Mouse (Mus musculus) heart, adult 2 months (tissue): ENCODE measurements around the gene Meis2. TPM values are rescaled to one million over a fixed set of nuclear protein-coding genes. Genes with fewer than 3 reads are reported as not detected.

Experiments
- DNase-seq, 2 experiments: peaks; one replicate each; pipeline ENCODE4 v3.0.0; 2021
- H3K27ac ChIP-seq: fragments of 200-600 bp; 2 replicates; pipeline ENCODE4 v1.8.1; 2022
- H3K27me3 ChIP-seq: fragments of 200-500 bp; 2 replicates; pipeline ENCODE4 v1.6.1; 2012; ENCODE audit warnings: mild to moderate bottlenecking, low read length, inconsistent platforms, mixed read lengths; ENCODE audit not compliant: control insufficient read depth, insufficient read depth
- H3K36me3 ChIP-seq: fragments of 200-500 bp; 2 replicates; pipeline ENCODE4 v1.6.1; 2012; ENCODE audit warnings: low read length, inconsistent platforms; ENCODE audit not compliant: control insufficient read depth, insufficient read depth
- H3K4me1 ChIP-seq: fragments of 200-500 bp; 2 replicates; pipeline ENCODE4 v1.6.1; 2011; ENCODE audit warnings: low read length; ENCODE audit not compliant: control insufficient read depth, insufficient read depth
- H3K4me3 ChIP-seq: fragments of 200-600 bp; 2 replicates; pipeline ENCODE4 v1.8.1; 2022
- H3K79me2 ChIP-seq: fragments of 200-500 bp; replicated peaks from 2 replicates; pipeline ENCODE4 v1.6.1; 2012; ENCODE audit warnings: mild to moderate bottlenecking, inconsistent platforms, low read length, moderate library complexity, mixed read lengths; ENCODE audit not compliant: control insufficient read depth, insufficient read depth
- H3K9ac ChIP-seq: fragments of 200-500 bp; 2 replicates; pipeline ENCODE4 v1.6.1; 2012; ENCODE audit warnings: low read depth, mild to moderate bottlenecking, control low read depth, inconsistent platforms, low read length, mixed read lengths
- CTCF ChIP-seq: fragments of 200-600 bp; IDR thresholded peaks from 2 replicates; pipeline ENCODE4 v1.8.1; 2022; ENCODE audit warnings: antibody characterized with exemption, mild to moderate bottlenecking, moderate library complexity
- EP300 ChIP-seq: fragments of 200-500 bp; IDR thresholded peaks from 2 replicates; pipeline ENCODE4 v1.6.1; 2011; ENCODE audit warnings: low read depth, low read length, control low read depth; ENCODE audit not compliant: insufficient read depth
- POLR2A ChIP-seq: fragments of 200-500 bp; IDR thresholded peaks from 2 replicates; pipeline ENCODE4 v1.6.1; 2011; ENCODE audit warnings: mild to moderate bottlenecking, low read depth, low read length, control low read depth; ENCODE audit not compliant: insufficient read depth
- WGBS: fragments of 180-500 bp; shearing (Covaris S2); methylation state at CpG from one replicate; pipeline ENCODE4 v1.1.7; 2018; 5-methylcytosine and 5-hydroxymethylcytosine counted together
- intact Hi-C: fragments of 180-260 bp; cut with DNase I; formaldehyde crosslinking; loops from one replicate; pipeline ENCODE4 v1.15.1; 2025
- polyA plus RNA-seq: library from polyadenylated mRNA; depleted of rRNA; stranded (reverse); fragments of >200 nt; gene quantifications from 2 replicates; pipeline ENCODE4 v1.2.3, GENCODE M21; 2012
- total RNA-seq, 2 experiments: library from RNA; stranded (reverse); gene quantifications; 2 replicates each; pipeline ENCODE4 v1.2.3; 2021

Gene Meis2
- total and polyA plus RNA-seq, 3 experiments: 16.9 to 30.4 (median 24.9) TPM

GRCm38 (mm10) chr2:115836034-115836433, 229.6 kb downstream of the Meis2 start:
- Histone ChIP-seq H3K27ac (no peak overlapping the region), H3K4me1 (no peaks in the 10 kb centered on the region), H3K79me2 (no peaks in the 10 kb centered on the region), H3K4me3 (no peak overlapping the region), H3K9ac (no peak overlapping the region), H3K36me3 (no peaks in the 10 kb centered on the region), H3K27me3 (no peaks in the 10 kb centered on the region)
- TF ChIP-seq POLR2A (no peak), EP300 (no peak), CTCF (no peak)
- DNase-seq: no peak
- WGBS: 59% methylated on average over 2 of the region's 2 CpGs
- intact Hi-C loops: no loop called here

DNA sequence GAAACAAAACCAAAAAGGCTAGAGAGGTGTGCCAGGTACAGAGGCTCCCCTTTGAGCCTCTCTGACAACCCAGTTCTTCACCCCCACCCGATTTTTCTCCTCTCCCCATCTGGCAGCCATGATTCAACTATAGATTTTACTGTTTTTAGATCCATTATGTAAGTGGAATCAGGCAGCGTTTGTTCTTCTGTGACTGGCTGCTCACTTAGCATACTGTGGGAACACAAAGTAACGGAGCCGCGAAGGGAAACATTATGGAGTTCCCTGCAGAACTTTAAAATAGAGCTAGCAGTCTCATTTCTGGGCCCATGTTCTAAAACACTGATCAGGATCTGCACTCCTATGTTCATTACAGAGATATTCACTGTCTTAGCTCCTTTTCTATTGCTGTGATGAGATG, 243.3 kb downstream of the Meis2 start:
- no peaks in the 10 kb centered on the region for H3K79me2 ChIP-seq
- 87% methylated on average over 5 of the region's 5 CpGs for WGBS
- DNase-seq: no peak
- no peaks in the 10 kb centered on the region for H3K4me1 ChIP-seq
- H3K36me3 ChIP-seq: no peaks in the 10 kb centered on the region
- intact Hi-C loops: no loop called here
- no peaks in the 10 kb centered on the region for H3K27me3 ChIP-seq
- H3K27ac ChIP-seq: no peak overlapping the region
- H3K4me3 ChIP-seq: no peak overlapping the region
- TF ChIP-seq CTCF (no peak), EP300 (no peak), POLR2A (no peak)
- H3K9ac ChIP-seq: no peak overlapping the region

DNA sequence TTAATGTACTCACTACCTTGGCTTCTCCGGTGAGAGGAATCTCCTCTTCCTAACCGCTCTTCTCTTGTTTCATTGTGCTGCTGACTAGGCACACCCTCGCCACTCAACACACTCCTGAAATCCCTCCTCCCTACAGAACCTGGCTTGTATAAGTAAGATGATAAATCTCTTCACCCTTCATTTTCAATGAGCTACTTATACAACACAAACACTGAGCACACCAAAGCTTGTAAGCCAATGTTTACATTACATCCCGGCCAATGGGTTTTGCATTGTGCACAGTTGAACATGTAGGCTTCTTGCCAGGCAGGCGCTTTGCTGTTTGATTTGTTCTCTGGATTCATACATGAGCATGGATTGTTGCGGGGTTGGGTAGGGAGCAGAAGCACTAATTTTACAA, 247.7 kb downstream of the Meis2 start:
- H3K36me3 ChIP-seq: no peaks in the 10 kb centered on the region
- no peak overlapping the region for H3K9ac ChIP-seq
- 89% methylated on average over 6 of the region's 6 CpGs for WGBS
- no peak overlapping the region for H3K27ac ChIP-seq
- no peak for DNase-seq
- H3K27me3 ChIP-seq: no peaks in the 10 kb centered on the region
- no peaks in the 10 kb centered on the region for H3K79me2 ChIP-seq
- intact Hi-C loops: no loop called here
- TF ChIP-seq CTCF: no peak
- no peak for TF ChIP-seq EP300
- no peak for TF ChIP-seq POLR2A
- no peak overlapping the region for H3K4me3 ChIP-seq
- H3K4me1 ChIP-seq: no peaks in the 10 kb centered on the region

GRCm38 (mm10) chr2:115813721-115814120, 251.9 kb downstream of the Meis2 start:
- no peak overlapping the region for H3K4me3 ChIP-seq
- intact Hi-C loops: no loop called here
- H3K9ac ChIP-seq: no peak overlapping the region
- H3K4me1 ChIP-seq: no peaks in the 10 kb centered on the region
- no peak overlapping the region for H3K27ac ChIP-seq
- no peaks in the 10 kb centered on the region for H3K79me2 ChIP-seq
- H3K36me3 ChIP-seq: no peaks in the 10 kb centered on the region
- H3K27me3 ChIP-seq: no peaks in the 10 kb centered on the region
- DNase-seq: no peak
- 60% methylated on average over 6 of the region's 6 CpGs for WGBS
- TF ChIP-seq EP300 (no peak), CTCF (no peak), POLR2A (no peak)

GRCm38 (mm10) chr2:115813316-115813715, 252.3 kb downstream of the Meis2 start:
- Histone ChIP-seq H3K9ac (no peak overlapping the region), H3K4me1 (no peaks in the 10 kb centered on the region), H3K27me3 (no peaks in the 10 kb centered on the region), H3K36me3 (no peaks in the 10 kb centered on the region), H3K27ac (no peak overlapping the region), H3K4me3 (no peak overlapping the region), H3K79me2 (no peaks in the 10 kb centered on the region)
- WGBS: 22% methylated on average over 11 of the region's 11 CpGs
- intact Hi-C loops: no loop called here
- DNase-seq: no peak
- no peak for TF ChIP-seq POLR2A
- no peak for TF ChIP-seq EP300
- TF ChIP-seq CTCF: no peak
